Mouse (Mus musculus): ENCODE results near the gene Ctnnbip1. TPM values are rescaled to one million over a fixed set of nuclear protein-coding genes. Genes with fewer than 3 reads are reported as not detected.

Gene Ctnnbip1
- polyA plus RNA-seq, 1 experiment from 2014 or later = 61.0 TPM

DNA sequence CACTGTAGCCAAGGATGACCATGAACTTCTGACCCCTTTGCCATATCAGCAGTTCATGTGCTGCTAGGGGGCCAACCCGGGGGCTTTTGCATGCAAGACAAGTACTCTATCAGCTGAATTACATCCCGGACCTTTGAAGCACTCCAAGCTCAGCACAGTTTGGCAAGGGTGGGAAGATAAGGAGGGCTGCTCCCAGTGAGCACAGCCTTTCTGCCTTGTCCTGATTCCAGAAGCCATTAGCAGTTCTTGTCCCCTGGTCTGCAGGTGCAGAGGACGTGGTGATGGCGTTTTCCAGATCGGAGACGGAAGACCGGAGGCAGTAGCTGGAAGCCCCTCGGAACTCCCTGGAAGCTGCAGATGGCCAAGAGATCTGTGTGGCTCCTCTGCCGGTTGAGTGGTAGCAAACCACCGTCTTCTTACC, 45.9 kb downstream of the Ctnnbip1 start:
- Histone ChIP-seq H3K4me1 (peaks cover 55% of the 10 kb centered on the region), H3K36me3 (peaks cover 13% of the 10 kb centered on the region), H3K4me2 (no peak overlapping the region), H3K9me3 (no peaks in the 10 kb centered on the region), H3K9ac (no peak overlapping the region), H3K27me3 (no peaks in the 10 kb centered on the region), H3K4me3 (no peak overlapping the region), H3K27ac (0 out of 2 replicates have a peak overlapping the region, but pooled peaks have one; percentile 12)
- ATAC-seq (ENCODE audit: borderline replicate concordance, extremely low read depth, low FRiP score, low TSS enrichment) = no peak
- 57% methylated on average over 10 of the region's 10 CpGs for WGBS

DNA sequence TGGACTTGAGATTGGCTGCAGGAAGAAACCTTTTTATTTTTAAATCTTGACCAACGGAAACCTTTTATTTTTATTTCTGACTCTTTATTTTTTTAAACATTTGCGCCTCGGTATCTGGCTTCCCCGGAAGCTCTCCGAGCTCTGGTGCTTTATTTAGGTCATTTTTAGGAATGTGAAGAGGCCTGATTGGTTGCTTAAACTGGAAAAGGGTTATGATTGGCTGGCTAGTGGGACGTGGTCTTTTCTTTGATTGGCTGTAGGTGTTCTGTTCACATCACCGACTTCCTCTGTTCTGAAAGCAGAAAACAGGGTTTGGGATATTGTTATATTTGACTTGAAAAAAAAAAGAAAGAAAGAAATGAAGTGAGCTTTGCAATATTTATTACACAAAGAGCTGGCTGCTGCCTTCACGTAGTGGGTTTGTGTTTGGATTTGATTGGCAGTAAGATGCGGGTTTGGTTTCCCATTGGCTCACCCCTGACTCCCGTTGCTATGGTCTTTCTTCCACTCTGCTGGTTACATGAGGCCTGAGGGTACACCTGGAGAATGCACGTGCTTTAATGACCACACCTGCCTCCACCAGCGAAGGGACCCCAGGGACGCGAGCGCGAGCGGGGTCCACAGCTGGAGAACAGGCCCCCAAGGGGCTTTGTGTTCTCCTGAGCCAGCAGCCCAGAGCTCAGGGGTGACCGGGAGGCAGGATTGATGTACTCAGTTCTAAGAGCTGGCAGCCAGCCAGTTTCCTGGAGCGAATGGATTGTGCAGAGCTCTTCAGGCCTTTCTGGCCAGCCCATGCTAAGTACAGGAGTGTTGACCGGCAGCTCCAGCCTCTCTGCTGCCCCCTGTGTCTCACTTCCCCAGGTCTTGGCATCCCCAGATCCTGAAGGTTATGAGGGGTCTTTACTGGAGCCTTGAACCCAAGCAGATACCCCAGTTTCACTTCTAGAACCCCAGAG, 46.7 kb downstream of the Ctnnbip1 start:
- Histone ChIP-seq H3K27ac (peak overlapping the region; percentile 78), H3K4me1 (peaks cover 62% of the 10 kb centered on the region), H3K36me3 (peaks cover 7% of the 10 kb centered on the region), H3K27me3 (no peaks in the 10 kb centered on the region), H3K9ac (no peak overlapping the region), H3K4me2 (peak overlapping the region; percentile 32), H3K4me3 (no peak overlapping the region), H3K9me3 (no peaks in the 10 kb centered on the region)
- 41% methylated on average over 20 of the region's 20 CpGs for WGBS
- peak; percentile 86 for ATAC-seq (ENCODE audit: borderline replicate concordance, extremely low read depth, low FRiP score, low TSS enrichment)

DNA sequence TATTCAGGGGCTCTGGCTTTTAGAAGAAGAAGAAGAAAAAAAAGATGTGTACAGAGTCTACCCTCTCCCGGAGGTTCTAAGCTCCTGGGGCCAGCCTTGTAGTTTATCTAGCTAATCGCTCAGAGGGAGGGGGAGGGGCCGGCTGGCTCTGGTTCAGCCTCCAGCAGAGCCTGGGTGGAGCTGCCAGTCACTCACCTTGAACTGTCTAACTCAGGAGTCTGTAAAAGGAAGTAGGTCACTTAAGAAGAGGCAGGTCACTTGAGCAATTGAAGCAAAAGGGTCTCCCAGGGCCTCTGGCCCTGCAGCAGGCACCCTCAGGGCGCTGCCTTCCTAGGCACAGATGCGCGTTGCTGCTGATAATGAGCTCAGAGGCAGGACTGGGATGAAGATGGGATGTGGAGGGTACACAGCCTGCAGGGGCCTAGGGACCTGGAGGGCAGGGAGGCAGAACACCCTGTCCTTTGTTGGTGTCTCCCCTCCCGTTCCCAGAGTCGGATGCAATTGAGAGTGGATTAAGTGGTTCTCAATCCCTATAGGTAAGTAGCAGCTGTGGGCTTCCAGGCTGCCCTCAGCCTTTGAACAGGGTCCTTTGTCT, 49.5 kb downstream of the Ctnnbip1 start:
- H3K4me2 ChIP-seq = no peak overlapping the region
- no peak for ATAC-seq (ENCODE audit: borderline replicate concordance, extremely low read depth, low FRiP score, low TSS enrichment)
- no peak overlapping the region for H3K4me3 ChIP-seq
- H3K27me3 ChIP-seq = no peaks in the 10 kb centered on the region
- H3K27ac ChIP-seq = peak overlapping the region; percentile 59
- H3K36me3 ChIP-seq = peaks cover 4% of the 10 kb centered on the region; the same call in 1 of the 2 replicates
- H3K9ac ChIP-seq = no peak overlapping the region
- peaks cover 82% of the 10 kb centered on the region for H3K4me1 ChIP-seq
- 23% methylated on average over 8 of the region's 8 CpGs for WGBS
- no peaks in the 10 kb centered on the region for H3K9me3 ChIP-seq

DNA sequence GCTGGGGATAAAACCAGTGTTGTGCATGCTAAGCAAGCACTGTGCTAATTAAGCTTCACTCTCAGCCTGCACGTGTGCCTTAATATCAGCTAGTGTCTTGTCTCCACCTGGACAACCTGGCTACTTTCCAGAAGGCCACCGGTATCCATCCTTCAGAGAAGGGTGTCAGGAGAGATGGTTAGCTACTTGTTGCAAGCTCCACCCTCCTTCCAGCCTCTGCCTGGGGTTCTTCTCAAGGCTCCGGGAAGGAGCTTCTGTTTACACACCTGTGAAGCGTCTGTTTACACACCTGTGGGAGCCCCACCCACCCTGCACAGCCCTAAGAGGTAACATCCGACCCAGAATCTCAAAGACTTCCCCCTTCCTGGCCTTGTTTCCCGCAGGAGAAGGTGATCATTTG, 50.6 kb downstream of the Ctnnbip1 start:
- H3K27ac ChIP-seq = no peak overlapping the region
- no peak overlapping the region for H3K9ac ChIP-seq
- H3K36me3 ChIP-seq = peaks cover 4% of the 10 kb centered on the region; the same call in 1 of the 2 replicates
- no peak overlapping the region for H3K4me3 ChIP-seq
- 34% methylated on average over 6 of the region's 6 CpGs for WGBS
- H3K27me3 ChIP-seq = no peaks in the 10 kb centered on the region
- H3K4me1 ChIP-seq = peaks cover 79% of the 10 kb centered on the region
- no peaks in the 10 kb centered on the region for H3K9me3 ChIP-seq
- no peak for ATAC-seq (ENCODE audit: borderline replicate concordance, extremely low read depth, low FRiP score, low TSS enrichment)
- no peak overlapping the region for H3K4me2 ChIP-seq

DNA sequence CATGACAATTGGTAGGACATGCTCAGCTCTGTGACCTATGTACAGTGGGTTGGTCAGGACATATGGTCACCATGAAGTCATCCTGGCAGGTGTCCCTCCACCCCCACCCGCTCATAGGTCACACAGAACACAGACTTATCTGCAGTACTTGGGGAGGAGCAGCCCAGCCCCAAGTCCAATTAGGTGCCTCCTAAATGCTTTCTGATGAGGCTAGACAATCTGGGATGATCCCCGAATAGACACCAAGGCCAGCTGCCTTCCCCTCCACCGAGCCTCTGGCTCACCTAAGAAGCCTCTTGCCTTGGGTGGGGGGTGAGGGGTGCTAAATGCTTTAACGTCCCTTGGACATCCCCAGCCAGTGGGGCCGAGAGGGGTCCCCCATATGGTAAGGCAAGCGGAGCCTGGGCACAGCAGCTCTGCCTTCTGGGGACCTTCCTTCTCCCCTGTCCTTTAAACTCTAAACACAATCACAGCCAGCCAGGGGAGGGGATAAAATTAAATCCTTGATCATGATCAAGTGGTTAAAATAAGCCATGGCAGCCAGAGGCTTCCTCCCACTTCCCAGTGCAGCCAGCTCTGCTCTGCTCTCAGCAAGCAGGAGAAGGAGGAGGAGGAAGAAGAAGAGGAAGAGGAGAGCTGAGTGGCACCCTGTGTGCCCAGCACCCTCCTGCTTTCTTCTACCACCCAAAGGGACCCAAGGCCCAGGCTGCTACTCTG, 51.9 kb downstream of the Ctnnbip1 start:
- no peak for ATAC-seq (ENCODE audit: borderline replicate concordance, extremely low read depth, low FRiP score, low TSS enrichment)

DNA sequence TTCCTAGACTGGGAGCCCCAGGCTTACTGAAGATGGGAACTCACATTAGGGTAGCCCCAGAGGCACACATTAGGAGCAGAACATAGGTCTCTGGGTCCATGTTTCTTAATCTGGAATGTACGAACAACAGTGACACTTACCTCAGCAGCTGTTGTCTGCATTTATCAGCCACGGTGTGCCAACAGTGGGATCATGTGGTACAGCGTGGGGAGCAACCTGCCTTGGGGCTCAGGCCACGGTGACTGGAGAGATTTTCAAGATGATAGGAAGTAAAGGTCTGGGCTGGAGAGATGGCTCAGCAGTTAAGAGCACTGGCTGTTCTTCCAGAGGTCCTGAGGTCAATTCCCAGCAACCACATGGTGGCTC, 52.4 kb downstream of the Ctnnbip1 start:
- 57% methylated on average over 4 of the region's 4 CpGs for WGBS
- Histone ChIP-seq H3K4me2 (no peak overlapping the region), H3K36me3 (peaks cover 4% of the 10 kb centered on the region; the same call in 1 of the 2 replicates), H3K4me3 (no peak overlapping the region), H3K27me3 (no peaks in the 10 kb centered on the region), H3K27ac (no peak overlapping the region), H3K4me1 (peaks cover 62% of the 10 kb centered on the region), H3K9ac (no peak overlapping the region), H3K9me3 (no peaks in the 10 kb centered on the region)
- no peak for ATAC-seq (ENCODE audit: borderline replicate concordance, extremely low read depth, low FRiP score, low TSS enrichment)

More for the DNA sequence above, 51.9 kb downstream of the Ctnnbip1 start:
- no peaks in the 10 kb centered on the region for H3K9me3 ChIP-seq
- H3K36me3 ChIP-seq = peaks cover 4% of the 10 kb centered on the region; the same call in 1 of the 2 replicates
- H3K27me3 ChIP-seq = no peaks in the 10 kb centered on the region
- H3K4me1 ChIP-seq = peaks cover 66% of the 10 kb centered on the region
- H3K27ac ChIP-seq = no peak overlapping the region
- H3K9ac ChIP-seq = no peak overlapping the region
- 76% methylated on average over 6 of the region's 6 CpGs for WGBS
- no peak overlapping the region for H3K4me3 ChIP-seq
- H3K4me2 ChIP-seq = no peak overlapping the region

DNA sequence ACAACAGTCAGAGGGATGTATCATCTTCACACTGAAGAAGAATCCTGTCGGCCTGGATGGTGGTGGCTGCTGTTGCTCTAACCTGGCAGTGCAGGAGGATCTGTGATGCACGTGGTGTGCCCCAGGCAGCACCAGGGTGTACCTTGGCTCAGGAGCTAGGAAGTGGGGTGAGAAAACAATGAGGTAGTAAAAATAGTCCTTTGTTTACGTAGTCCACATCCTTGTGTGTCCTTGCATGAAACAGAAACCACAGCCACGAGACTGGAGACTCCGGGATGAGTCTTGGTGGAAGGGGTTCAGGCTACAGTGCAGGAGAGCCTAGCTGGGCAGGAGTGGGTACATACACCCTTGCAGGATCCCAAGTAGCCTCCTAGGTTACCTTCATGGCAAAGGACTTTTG, 53.2 kb downstream of the Ctnnbip1 start:
- Histone ChIP-seq H3K9me3 (no peaks in the 10 kb centered on the region), H3K9ac (no peak overlapping the region), H3K4me1 (peaks cover 62% of the 10 kb centered on the region), H3K4me2 (peak overlapping the region; percentile 24; the same call in 1 of the 2 replicates), H3K4me3 (no peak overlapping the region), H3K36me3 (peaks cover 3% of the 10 kb centered on the region; the same call in 1 of the 2 replicates), H3K27me3 (no peaks in the 10 kb centered on the region), H3K27ac (peak overlapping the region; percentile 87)
- ATAC-seq (ENCODE audit: borderline replicate concordance, extremely low read depth, low FRiP score, low TSS enrichment) = peak; percentile 12; the same call in 1 of the 2 replicates
- 56% methylated on average over 5 of the region's 5 CpGs for WGBS

DNA sequence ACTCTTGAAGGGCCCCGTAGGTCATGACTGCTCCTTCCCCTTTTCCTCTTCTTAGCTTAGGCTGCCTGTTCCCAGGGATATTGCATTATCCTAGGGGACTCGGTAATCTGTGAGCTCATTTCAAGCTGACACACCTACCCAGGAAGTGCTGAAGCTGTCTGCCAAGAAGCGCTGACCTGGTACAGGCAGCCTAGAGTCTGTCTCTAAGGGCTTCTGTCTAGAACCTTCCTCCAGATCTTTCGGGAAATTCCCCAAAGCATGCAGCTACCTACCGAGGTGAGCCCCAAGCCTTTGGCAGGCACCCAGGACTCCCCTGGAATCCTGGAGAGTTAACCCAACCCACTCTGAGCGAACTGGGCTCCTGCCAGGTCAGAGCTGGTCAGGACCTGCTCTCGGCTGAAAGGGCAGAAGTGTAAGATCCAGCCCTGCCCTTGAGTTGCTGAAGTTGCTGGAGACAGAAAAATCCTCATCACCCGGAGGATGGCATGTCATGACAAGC, 53.7 kb downstream of the Ctnnbip1 start:
- Histone ChIP-seq H3K9ac (peak overlapping the region; percentile 13; the same call in 1 of the 2 replicates), H3K36me3 (no peaks in the 10 kb centered on the region), H3K27me3 (no peaks in the 10 kb centered on the region), H3K4me3 (no peak overlapping the region), H3K4me1 (peaks cover 62% of the 10 kb centered on the region), H3K9me3 (no peaks in the 10 kb centered on the region), H3K4me2 (peak overlapping the region; percentile 24; the same call in 1 of the 2 replicates), H3K27ac (peak overlapping the region; percentile 87)
- WGBS = 27% methylated on average over 8 of the region's 8 CpGs
- peak; percentile 43 for ATAC-seq (ENCODE audit: borderline replicate concordance, extremely low read depth, low FRiP score, low TSS enrichment)

DNA sequence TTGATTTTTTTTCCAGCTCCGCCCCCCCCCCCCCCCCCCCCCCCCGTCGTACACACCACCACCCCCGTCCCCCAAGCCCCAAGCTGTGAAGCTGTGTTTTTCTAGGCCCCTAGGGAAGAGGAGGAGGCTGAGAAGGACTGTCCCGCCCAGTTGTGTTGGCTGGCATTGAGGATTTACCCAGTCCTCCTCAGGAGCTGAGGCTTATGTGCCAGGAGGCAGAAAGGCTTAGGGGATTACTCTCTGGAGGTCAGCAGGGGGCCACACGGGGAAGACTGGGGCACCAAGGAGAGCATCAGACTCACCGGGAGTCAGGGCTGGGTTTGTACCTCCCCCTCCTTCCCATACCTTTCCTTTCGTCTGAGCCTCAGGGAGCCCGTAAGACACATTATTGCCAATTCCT, 54.4 kb downstream of the Ctnnbip1 start:
- Histone ChIP-seq H3K9me3 (no peaks in the 10 kb centered on the region), H3K27ac (peak overlapping the region; percentile 87), H3K9ac (no peak overlapping the region), H3K36me3 (no peaks in the 10 kb centered on the region), H3K4me3 (no peak overlapping the region), H3K27me3 (no peaks in the 10 kb centered on the region), H3K4me2 (0 out of 2 replicates have a peak overlapping the region, but pooled peaks have one; percentile 1), H3K4me1 (peaks cover 57% of the 10 kb centered on the region)
- peak; percentile 24; the same call in 1 of the 2 replicates for ATAC-seq (ENCODE audit: borderline replicate concordance, extremely low read depth, low FRiP score, low TSS enrichment)
- 31% methylated on average over 5 of the region's 9 CpGs for WGBS

DNA sequence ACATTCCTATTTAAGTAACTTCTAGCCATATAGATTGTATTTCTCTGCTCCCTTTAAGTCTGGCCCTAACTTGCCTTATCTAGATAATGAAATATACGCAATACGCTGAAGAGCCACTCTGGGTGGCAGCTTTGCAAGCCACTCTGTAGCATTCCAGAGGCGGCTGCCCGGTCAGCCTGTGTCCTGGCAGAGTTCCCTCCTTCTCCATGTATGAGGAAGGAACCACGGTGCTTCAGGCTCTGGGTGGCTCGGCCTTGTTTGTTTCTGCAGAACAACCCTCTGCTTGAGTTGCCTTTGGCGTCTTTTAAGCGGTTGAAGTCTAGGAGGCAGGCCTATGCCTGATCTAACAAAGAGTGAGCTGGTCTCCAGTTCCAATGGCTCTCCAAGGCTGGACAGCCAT, 54.8 kb downstream of the Ctnnbip1 start:
- H3K4me1 ChIP-seq = peaks cover 53% of the 10 kb centered on the region
- H3K36me3 ChIP-seq = no peaks in the 10 kb centered on the region
- peak overlapping the region; percentile 87 for H3K27ac ChIP-seq
- ATAC-seq (ENCODE audit: borderline replicate concordance, extremely low read depth, low FRiP score, low TSS enrichment) = no peak
- WGBS = 36% methylated on average over 8 of the region's 8 CpGs
- 0 out of 2 replicates have a peak overlapping the region, but pooled peaks have one; percentile 1 for H3K4me2 ChIP-seq
- no peak overlapping the region for H3K4me3 ChIP-seq
- no peaks in the 10 kb centered on the region for H3K27me3 ChIP-seq
- no peaks in the 10 kb centered on the region for H3K9me3 ChIP-seq
- H3K9ac ChIP-seq = no peak overlapping the region

DNA sequence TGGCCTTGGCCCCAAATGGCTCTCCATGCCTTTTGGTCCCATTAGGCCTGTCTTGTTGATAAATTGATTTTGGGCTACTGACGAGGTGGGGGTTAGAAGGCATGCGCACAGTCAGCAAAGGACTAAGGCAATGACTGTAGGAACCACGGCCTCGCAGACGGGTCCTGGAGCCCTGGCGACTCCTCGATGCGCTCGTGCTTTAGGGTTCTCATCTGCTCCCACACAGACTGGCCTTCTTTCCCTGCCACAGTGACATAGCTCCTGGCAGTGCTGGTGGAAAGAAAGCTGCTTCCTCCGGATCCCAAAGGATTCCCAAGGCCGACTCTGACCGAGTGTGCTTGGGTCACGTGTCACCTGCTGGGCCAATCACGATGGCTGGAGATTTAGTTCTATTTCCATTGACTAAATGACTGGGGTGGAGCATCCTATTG, 56.4 kb downstream of the Ctnnbip1 start:
- H3K27me3 ChIP-seq = peaks cover 5% of the 10 kb centered on the region
- H3K4me2 ChIP-seq = no peak overlapping the region
- no peak for ATAC-seq (ENCODE audit: borderline replicate concordance, extremely low read depth, low FRiP score, low TSS enrichment)
- H3K4me3 ChIP-seq = no peak overlapping the region
- H3K27ac ChIP-seq = no peak overlapping the region
- H3K4me1 ChIP-seq = peaks cover 38% of the 10 kb centered on the region
- 64% methylated on average over 14 of the region's 14 CpGs for WGBS
- no peak overlapping the region for H3K9ac ChIP-seq
- no peaks in the 10 kb centered on the region for H3K36me3 ChIP-seq
- no peaks in the 10 kb centered on the region for H3K9me3 ChIP-seq

Data from lung, embryonic 15.5 days (tissue).